Mouse (Mus musculus) bone marrow macrophage, adult 2 months (primary cell): ENCODE measurements around the gene Plxnb2. TPM values are rescaled to one million over a fixed set of nuclear protein-coding genes. Genes with fewer than 3 reads are reported as not detected.

ENCODE experiments used
- H3K27ac ChIP-seq: 2 replicates; pipeline ENCODE4 v1.5.1; 2012; ENCODE audit warnings: low read depth, low read length; ENCODE audit not compliant: insufficient read depth
- H3K4me1 ChIP-seq: 2 replicates; pipeline ENCODE4 v1.6.1; 2012; ENCODE audit warnings: low read length; ENCODE audit not compliant: control insufficient read depth, insufficient read depth
- H3K4me3 ChIP-seq: 2 replicates; pipeline ENCODE4 v1.5.1; 2012; ENCODE audit warnings: mild to moderate bottlenecking, low read length, moderate library complexity; ENCODE audit not compliant: insufficient read depth
- CTCF ChIP-seq: IDR thresholded peaks from 2 replicates; pipeline ENCODE4 v1.5.1; 2012; ENCODE audit warnings: low read depth, mild to moderate bottlenecking, low read length, moderate library complexity
- POLR2A ChIP-seq: IDR thresholded peaks from 2 replicates; pipeline ENCODE4 v1.6.1; 2012; ENCODE audit warnings: mild to moderate bottlenecking, low read depth, low read length, borderline replicate concordance
- polyA plus RNA-seq: library from polyadenylated mRNA; stranded (reverse); fragments of >200 nt; gene quantifications from 2 replicates; pipeline ENCODE4 v1.2.4, GENCODE M21; 2012; ENCODE audit not compliant: missing spikeins, insufficient read depth, insufficient read length

Plxnb2 gene
- polyA plus RNA-seq, 1 experiment = 457 TPM

GRCm38 (mm10) chr15:89141443-89141842 lies 39.1 kb downstream of the Plxnb2 start:
- no peak overlapping the region for H3K27ac ChIP-seq
- TF ChIP-seq POLR2A (no peak), CTCF (no peak)
- H3K4me3 ChIP-seq = no peak overlapping the region
- no peaks in the 10 kb centered on the region for H3K4me1 ChIP-seq

DNA sequence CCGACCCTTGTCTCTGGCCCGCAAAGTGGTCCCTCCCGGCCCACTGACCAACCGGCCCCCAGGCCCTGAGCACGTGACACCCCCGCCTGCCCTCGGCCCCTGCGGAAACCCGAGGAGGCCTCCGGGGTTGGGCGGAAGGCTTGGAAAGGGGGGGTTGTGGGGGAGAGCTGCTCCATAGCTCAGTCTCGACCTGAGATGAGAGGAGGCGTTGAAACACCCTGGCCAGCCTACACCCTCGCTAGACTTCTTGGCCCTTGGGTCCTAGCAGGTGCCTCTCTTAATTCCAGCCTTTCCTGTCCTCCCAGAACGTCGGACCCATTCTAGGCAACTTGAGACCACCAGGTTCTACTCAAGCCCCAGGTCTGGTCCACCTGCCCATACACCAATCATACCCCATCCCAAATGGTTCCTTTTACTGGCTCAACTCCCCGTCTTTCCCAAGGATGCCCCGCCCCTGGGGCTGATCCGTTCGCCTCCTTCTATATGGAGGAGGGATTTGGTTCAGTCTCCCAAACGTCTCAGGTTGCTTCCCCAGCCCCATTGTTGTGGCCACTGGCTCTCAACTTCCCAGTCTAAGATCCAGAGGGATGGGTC lies 39.8 kb downstream of the Plxnb2 start, which contains the start of gene Mapk12:
Gene Mapk12, minus strand, starts transcription at position 45 of the 594 bp plus-strand sequence.
- H3K4me3 ChIP-seq = peak within 1 kb of the TSS; percentile 29
- H3K4me1 ChIP-seq = no peaks in the 10 kb centered on the region
- no peak within 1 kb of the TSS for H3K27ac ChIP-seq
- no peak for TF ChIP-seq POLR2A
- TF ChIP-seq CTCF = no peak

GRCm38 (mm10) chr15:89140048-89140658 lies 40.4 kb downstream of the Plxnb2 start:
- H3K4me3 ChIP-seq = peak overlapping the region; percentile 29
- no peak overlapping the region for H3K27ac ChIP-seq
- no peaks in the 10 kb centered on the region for H3K4me1 ChIP-seq
- no peak for TF ChIP-seq CTCF
- TF ChIP-seq POLR2A = no peak

- TF ChIP-seq POLR2A = no peak
- TF ChIP-seq CTCF = no peak
- Histone ChIP-seq H3K4me3 (no peak overlapping the region), H3K4me1 (no peaks in the 10 kb centered on the region), H3K27ac (no peak overlapping the region)
Measured at GRCm38 (mm10) chr15:89138531-89138930, 42.1 kb downstream of the Plxnb2 start.

GRCm38 (mm10) chr15:89138046-89138405 lies 42.6 kb downstream of the Plxnb2 start:
- H3K27ac ChIP-seq = no peak overlapping the region
- no peak overlapping the region for H3K4me3 ChIP-seq
- TF ChIP-seq CTCF = no peak
- TF ChIP-seq POLR2A = no peak
- H3K4me1 ChIP-seq = no peaks in the 10 kb centered on the region

GRCm38 (mm10) chr15:89137378-89138045 lies 43.1 kb downstream of the Plxnb2 start:
- Histone ChIP-seq H3K27ac (no peak overlapping the region), H3K4me1 (no peaks in the 10 kb centered on the region), H3K4me3 (no peak overlapping the region)
- TF ChIP-seq POLR2A (no peak), CTCF (no peak)

DNA sequence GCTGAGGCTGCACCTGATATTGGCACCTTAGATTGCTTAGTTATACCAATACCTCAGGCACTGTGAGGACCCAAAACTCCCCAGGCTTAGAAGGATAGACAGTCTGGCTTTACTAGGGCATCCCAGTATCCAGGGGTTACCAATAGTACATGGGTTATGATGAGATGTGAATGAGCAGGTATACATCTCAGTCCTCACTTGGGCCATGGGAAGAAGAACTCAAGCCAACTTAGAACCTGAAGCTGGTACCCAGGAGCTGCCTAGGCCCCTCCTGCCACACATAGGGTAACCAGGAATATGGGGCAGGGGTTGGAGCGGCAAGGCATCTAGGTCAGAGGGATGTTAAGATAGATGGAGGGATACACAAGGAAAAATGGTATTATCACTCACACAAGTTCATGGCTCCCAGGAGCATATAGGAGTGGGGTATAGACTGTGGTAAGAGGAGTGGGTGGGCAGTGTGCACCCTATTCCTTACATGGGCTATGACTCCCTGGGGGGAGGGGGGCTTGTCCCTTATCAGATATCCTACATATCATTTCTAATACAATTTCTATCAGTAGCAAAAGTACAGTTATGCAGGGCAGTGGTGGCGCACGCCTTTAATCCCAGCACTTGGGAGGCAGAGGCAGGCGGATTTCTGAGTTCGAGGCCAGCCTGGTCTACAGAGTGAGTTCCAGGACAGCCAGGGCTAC lies 44.0 kb downstream of the Plxnb2 start:
- Histone ChIP-seq H3K4me3 (no peak overlapping the region), H3K27ac (no peak overlapping the region), H3K4me1 (peaks cover 2% of the 10 kb centered on the region)
- TF ChIP-seq POLR2A (no peak), CTCF (no peak)

DNA sequence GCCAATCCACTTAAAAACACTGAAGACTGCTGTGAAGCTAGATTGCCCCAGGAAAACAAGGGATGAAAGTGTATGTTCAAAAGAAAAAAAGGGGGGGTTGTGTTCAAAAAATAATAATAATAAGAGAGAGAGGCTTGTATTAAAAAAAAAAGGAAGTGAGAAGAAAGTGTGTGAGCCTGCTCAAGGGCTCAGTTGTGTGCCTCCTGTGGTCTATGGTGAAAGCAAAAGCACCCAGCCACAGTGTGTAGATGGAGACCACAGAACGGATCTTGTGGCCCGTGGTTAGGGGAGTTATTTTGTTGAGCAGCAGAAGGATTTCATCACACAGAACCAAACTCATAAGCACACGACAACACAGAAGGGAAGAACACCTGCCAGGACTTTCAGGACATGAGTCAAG lies 49.3 kb downstream of the Plxnb2 start:
- no peak for TF ChIP-seq CTCF
- no peak for TF ChIP-seq POLR2A
- Histone ChIP-seq H3K4me3 (no peak overlapping the region), H3K4me1 (peaks cover 20% of the 10 kb centered on the region), H3K27ac (no peak overlapping the region)

DNA sequence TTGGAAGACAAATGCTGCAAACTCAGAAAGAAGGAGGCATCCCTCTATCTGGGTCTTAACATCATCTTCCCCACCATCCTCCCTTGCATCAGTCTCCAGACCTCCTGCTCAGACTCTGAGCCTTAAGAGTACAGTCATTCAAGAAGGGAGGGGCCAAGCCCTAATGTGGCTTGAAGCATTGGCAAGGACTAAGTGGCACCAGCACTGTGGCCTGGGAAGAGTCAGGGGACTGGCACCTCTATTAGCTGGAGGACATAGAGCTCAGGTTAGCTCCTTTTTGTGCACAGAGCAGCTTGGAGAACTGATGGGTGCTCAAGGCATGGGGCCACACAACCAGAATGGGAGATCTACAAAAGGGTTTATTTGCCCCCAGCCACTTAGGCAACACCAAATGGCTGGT lies 50.3 kb downstream of the Plxnb2 start:
- H3K4me1 ChIP-seq = peaks cover 20% of the 10 kb centered on the region
- H3K4me3 ChIP-seq = no peak overlapping the region
- no peak overlapping the region for H3K27ac ChIP-seq
- no peak for TF ChIP-seq CTCF
- no peak for TF ChIP-seq POLR2A
